Mouse (Mus musculus) right cerebral cortex, postnatal 25 days (tissue): ENCODE results near the gene Sh3gl1.

ENCODE experiments used
- DNase-seq: peaks from one replicate; pipeline ENCODE4 v3.0.0; 2022

The Sh3gl1 gene

DNA sequence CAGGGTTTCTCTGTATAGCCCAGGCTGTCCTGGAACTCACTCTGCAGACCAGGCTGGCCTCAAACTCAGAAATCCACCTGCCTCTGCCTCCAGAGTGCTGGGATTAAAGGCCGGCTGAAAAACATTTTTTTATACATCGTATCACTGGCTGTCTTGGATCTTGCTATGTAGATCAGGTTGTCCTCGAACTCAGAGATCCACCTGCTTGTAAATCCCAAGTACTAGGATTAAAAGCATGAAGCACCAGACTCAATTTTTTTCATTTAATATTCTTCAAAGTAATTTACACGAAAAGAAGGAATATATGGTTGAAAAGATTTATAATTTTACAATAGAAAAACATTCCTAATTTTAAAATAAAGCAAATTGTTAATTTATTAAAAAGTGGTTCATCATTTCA, 2.9 kb upstream of the Sh3gl1 start:
- DNase-seq, result no peak

DNA sequence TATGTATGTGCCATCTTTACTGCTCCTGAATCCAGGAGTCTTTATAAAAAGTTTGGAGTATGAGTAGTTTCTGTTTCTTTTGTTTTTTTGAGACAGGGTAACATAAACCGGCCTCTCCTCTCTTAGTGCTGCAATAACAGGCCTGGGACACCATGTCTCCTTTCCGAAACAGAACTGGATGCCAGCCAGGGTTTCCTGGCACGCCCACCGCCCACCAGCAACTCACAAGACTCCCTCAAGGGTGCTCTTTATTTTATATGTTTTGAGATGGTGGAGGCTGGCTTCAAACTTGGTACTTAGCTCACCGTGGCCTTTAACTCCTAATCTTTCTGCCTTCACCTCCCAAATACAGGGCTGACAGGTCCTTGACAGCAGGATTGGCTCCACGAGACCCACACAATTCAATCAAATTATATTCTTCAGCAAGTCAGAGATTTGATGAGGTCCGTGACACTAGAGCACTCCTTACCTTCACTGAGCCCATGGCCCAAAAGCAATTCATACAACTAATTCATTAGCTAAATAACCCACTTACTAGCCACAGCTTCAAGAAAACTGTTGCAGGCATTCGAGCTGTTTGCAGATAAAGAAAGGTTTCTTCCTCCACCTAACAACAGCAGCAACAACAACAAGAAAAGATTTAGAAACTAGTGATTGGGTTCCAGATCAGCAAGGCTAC, 2.3 kb upstream of the Sh3gl1 start:
- no peak for DNase-seq

DNA sequence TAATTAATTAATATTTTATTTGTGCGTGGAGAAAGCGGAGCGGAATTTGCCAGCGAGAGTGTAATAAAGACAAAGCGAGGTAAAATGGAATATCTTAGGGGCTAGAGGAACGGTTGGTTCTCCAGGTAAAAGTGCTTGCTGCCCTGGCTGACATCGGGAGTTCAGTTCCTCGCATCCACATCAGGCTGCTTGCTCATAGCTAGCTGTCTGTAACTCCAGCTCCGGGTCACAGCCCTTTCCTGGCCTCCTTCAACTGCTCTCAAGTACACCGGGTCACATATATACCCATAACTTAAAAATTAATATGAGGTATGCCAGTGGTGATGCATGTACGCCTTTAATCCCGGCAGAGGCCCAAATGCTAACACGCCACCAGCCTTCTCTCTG, 459 bp upstream of the Sh3gl1 start:
- DNase-seq, result no peak

DNA sequence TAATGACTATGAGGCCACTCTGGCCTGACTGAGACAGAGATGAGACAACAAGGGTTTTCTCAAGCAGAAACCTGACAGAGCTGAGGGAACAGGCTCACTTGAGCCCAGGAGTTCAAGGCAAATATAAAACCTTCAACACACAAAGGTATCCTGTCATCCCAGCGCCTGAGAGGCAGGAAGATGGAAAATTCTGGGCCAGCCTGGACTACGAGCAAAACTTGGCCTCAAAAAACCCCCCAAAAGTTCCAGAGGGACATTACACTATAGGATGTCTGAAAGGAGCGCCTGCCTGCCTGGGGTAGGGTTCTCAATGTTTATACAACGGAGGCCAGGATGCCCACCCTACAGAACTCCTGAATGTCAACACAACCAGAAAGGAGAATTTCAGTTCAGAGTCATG, 1.2 kb downstream of the Sh3gl1 start:
- no peak for DNase-seq

DNA sequence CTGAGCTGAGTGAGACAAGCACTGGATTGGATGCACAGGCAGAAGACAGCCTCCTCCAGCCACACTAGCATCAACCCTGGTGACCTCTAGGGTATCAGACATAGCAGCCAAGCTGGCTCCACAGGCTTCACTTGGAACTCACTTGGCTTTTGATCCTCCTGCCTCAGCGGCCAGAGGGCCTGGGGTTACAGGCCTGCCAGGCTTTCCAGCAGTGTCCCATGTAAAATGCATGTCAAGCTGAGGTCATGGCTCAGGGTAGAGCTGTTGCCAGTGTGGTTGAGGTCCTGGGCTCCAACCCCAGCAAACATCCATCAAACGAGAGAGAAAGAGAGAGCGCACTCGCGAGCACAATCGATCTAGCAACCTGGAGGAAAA, 1.7 kb downstream of the Sh3gl1 start:
- no peak for DNase-seq

DNA sequence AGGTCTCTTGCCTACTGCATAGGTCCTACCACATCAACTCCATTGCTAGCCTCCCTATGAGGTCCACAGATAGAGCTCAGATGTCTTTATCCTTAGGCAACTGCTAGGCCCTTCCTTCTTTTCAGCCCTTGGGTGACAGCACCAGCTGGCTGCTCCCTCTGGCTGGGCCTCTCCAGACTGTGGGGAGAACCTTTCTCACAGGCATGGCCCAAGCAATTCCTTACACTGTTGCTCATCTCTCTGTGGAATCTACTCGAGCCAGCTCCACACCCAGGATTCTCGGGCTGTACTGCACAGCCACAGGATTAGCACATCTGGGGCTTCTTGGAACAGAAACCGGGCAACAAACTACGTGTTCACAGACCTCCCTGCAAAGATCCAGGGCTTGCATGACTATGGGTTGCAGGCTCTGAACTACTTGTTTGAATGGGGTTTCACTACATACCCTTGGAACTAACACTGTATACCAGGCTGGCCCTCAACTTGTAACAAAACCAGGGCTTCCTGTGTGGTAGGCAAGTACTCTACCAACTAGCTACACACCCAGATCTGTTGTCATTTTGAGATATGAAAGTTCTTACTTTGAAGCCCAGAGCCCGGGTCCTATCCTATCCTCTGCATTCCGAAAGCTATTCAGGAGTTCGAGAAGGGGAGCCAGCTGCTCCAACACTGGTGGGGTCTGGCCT, 2.3 kb downstream of the Sh3gl1 start:
- DNase-seq, result no peak

DNA sequence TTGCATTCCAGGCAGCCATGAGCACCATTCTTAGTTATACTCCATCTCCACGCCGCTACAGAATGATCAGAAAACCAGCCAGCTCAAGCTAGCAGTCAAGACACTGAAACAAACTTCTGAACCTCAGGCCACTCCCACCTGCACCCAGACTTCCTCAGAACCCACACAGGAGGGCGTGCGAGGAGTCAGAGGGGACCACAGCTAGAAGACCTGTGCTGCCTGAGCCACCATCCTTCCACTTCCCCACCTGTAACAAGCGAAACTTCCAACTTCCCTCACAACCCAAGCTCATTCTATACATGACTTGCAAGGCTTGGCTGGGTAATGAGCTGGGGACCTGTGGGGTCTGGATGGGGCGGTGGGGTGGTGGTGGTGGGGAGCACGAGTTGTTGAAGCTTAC, 3.6 kb downstream of the Sh3gl1 start:
- DNase-seq, result no peak

DNA sequence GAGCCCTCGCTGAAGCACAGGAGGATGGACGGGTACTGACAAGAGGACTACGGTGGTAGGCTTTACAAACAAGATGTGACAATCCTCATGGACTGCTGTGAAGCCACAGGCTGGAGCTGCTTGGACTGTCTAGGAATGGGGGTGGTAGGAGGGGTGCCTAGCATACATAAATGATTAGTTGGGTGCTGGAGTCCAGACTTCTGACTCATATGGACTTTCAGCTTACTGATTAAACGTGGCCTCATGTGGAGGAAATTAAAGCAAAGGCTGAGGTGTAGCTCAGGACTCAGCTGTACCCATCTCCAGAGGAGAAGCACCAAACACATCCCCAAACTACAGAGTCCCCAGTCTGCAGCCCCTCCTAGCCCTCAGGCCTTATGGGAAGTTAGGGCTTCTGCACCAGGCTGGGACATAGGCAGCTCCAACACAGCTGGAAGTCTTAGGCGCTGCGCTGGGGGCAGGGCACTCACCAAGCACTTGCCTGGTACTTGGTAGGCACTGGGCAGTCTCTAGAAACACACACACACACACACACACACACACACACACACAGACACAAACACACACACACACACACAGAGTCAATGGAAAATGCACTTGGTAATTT, 4.2 kb downstream of the Sh3gl1 start:
- DNase-seq, result no peak

DNA sequence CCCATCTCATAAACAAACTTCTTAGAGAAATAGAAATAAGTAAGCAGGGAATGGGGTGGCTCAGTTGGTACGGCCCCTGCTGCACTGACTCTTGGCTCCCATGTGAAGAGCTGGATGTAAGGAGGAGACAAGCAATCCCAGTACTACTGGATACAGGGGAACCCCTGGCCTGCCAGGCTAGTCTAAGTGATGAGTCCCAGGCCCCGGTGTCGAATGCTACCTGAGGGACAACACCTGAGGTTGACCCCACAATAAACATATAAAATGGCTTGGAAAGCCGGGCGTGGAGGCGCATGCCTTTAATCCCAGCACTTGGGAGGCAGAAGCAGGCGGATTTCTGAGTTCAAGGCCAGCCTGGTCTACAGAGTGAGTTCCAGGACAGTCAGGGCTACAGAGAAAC, 5.0 kb downstream of the Sh3gl1 start:
- no peak for DNase-seq

DNA sequence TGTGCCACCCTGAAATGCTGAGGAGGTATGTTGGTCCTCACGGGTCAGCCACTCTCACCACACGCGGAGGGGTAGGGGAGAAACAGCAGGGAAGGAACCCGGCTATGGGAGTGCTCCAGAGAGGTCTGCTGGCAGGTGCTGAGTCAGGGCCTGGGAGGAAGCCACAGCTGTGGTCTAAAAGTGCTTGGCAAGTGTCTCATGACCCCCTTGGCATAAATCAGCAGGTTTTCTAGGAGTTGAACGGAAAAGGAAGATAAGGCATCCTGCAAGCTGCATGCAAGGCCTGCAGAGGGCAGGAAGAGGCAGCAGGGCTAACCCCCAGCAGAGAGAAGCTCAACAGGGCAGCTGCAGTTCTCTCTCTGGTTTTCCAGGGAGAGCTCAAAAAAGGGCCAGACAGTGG, 5.5 kb downstream of the Sh3gl1 start:
- no peak for DNase-seq

DNA sequence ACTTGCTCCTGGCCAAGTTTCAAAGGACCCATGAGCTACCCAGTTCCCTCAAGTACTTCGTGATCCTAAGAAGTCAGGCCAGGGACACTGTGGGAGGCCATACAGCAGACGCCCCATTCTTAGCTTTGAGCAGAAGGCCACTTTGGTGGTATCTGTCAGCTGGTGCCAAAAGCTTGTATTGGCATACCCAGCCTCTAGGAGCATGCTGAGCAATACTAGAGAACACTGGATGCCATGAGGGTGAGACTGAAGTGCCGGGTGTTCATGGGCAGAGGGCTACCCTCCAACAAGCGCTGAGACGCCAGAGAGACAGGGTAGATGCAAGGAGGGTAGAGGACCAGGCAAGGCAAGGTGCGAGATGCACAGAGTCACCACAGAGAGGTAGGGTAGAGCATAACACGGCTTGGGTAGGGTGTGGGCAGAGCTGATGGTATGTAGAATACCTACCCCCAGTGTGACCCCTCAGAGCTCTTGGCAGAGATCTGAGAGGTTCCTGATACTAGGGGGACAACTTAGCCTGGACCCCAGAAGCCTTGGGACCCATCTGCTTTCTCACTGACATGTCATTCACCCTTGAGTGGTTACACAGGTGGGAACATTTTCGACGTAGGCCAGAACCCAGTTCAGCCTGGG, 6.1 kb downstream of the Sh3gl1 start:
- no peak for DNase-seq

DNA sequence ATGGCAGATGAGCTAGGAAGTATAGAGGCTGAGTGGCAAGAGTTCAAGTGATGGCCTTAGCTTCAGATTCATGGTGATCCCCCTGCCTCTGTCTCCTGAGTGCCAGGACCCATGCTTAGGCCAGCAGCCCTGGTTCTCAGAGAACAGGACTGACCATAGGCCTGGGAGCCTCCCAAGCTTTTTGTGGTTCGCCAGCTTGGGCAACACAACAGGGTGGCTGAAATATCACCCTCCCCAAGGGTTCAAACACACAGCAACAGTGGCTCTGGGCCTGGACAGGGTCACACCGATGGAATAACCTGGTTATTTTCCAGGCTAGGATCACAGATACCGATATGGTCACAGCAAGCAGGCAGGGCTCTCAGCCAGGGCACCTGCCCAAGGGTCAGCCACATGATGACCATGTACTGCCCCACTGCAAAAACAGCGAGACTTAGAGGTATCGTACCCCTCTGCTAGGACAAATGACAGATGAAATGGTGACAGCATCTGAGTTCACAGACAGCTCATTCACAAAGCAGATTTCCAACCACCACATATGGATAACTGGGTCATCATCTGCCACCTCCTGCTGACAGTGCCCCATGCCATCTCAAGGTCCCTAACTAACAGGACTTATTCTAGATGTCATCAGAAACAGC, 8.5 kb downstream of the Sh3gl1 start:
- no peak for DNase-seq

DNA sequence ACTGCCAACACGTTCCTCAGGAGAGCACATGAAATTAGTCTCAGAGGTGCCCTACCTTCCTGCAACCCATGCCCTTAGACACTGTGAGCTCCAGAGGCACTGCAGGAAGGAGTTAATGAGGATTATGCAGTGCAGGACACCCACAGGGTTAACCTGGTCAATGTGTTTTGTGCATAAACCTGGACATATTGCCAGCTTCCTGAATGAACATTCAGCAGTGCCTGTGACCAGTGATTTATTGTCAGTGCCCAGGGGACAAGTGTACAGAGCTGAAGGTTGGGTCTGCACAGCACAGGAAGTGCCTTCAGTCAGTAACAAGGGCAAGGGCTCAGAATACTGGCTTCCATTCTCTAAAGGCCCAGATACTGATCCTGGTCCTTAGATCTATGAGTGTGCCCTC, 9.6 kb downstream of the Sh3gl1 start:
- DNase-seq, result no peak

DNA sequence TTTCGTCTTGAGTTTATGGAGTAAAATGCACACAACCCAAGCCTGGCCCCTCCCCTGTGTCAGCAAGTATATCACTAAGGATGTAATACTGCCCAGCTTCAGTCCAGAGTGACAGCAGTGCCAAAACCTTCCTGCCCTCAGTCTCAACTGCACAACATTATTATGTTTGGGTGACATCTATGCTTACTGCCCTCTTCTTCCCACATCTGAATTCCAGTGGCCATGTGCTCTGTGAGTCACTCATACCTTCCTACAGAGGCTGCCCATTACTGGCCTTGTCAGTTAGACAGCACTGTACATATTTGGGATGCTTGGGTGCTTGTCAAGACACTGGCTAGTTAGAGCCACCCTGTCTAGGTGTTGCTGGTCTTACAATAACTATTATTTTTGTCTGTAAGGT, 10.1 kb downstream of the Sh3gl1 start:
- no peak for DNase-seq

DNA sequence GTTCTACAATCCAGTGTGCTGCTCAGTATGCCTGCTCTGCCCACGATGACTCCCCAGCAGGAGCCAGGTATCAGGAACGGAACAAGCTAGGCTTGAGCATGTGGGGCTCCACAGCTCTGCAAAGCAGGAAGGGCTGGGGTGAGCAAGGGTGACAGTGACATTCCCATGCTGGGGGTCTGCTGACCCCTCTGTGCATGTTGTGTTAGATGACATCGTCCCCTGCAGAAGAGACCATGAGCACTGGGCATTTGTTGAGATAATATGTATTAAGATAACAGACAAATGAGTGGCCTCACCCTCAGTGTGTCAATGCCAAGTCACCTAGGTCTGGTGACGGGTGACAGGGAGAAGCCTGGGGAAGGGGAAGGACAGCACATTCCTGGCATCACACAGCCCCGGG, 11.5 kb downstream of the Sh3gl1 start:
- no peak for DNase-seq

DNA sequence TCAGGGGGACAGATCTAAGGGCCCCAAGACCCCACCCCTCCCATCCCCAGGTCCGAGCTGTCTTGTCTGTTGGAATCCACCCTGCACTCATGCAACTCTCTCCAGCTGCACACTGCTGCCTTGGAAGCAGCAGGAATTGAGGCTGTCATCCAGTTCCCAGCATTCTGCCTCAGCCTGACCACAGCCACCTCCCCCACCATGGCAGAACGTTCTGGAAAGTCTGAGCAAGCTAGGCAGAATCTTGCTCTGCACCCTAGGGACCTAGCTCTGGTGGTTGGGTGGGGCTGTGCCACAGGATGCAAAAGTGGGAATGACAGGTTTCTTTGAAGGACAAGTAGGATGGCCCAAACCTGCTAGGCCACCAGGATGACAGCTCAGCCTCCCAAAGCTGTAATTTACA, 12.0 kb downstream of the Sh3gl1 start:
- no peak for DNase-seq

DNA sequence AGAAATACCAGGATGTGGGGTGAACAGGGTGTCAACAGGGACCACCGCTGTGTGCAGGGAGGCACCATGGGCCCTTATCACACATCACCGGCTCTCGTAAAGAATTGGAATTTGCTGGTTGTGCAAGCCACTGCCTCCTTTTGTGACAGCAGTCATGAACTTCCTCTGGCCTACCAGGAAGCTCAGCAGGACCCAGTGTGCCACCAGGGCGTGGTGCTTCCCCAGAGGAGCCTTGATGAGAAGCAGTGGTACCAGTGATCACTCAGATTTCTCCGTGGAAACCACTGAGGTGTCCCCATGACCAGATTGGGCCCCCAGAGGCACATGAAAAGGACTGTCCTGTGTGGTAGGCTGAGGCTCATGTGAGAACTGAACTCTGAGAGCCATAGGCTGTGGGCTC, 13.0 kb downstream of the Sh3gl1 start:
- no peak for DNase-seq

DNA sequence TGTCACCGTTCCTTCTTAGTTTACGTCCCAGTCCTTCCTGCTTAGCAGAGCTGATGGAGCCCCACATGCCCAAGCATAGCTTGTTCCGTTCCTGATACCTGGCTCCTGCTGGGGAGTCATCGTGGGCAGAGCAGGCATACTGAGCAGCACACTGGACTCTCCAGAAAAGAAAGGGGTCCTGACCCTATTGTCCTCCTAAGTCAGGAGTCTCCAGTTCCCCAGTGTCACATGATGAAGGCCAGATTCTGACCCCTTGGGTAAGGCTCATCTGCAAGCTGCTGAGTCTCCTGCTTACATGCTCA, 13.5 kb downstream of the Sh3gl1 start:
- no peak for DNase-seq

DNA sequence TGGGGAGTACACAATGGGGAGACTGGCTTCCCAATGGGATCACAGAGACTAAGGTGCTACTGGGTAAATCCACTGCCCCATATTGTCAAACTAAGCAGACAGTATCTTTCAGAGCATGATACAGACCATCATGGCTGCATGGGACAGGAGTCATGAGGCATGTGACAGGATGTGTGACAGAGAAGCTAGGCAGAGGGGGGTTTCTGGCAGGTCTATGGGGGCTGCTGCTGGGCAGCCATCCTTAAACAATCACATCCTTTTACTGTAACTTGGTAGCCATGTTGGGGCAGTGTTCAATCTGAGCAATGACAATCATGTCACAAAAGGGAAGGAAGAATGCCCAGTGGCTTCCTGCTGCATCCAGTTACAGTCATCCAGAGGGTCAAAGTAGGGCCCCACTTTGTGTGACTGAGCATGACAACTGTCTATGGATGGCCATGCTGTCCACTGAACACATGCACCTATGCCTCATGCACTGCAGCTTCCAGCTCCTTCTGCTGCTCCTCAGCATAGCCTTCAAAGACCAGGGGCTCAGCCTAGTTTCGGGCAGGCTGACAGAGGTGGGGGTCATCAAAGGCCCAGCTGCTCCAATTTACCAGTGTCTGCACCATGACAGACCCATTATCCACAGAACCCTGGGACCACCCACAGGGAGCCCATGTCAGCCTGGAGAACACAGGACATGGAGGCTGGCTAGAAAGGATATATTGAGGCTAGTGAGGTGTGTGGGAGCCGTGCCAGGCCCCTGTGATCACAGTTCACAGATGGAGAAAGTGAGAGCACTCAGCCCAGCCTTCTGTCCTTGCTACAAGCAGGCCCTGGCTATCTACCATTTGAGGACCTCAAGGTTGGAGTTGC, 14.1 kb downstream of the Sh3gl1 start:
- DNase-seq, result no peak

DNA sequence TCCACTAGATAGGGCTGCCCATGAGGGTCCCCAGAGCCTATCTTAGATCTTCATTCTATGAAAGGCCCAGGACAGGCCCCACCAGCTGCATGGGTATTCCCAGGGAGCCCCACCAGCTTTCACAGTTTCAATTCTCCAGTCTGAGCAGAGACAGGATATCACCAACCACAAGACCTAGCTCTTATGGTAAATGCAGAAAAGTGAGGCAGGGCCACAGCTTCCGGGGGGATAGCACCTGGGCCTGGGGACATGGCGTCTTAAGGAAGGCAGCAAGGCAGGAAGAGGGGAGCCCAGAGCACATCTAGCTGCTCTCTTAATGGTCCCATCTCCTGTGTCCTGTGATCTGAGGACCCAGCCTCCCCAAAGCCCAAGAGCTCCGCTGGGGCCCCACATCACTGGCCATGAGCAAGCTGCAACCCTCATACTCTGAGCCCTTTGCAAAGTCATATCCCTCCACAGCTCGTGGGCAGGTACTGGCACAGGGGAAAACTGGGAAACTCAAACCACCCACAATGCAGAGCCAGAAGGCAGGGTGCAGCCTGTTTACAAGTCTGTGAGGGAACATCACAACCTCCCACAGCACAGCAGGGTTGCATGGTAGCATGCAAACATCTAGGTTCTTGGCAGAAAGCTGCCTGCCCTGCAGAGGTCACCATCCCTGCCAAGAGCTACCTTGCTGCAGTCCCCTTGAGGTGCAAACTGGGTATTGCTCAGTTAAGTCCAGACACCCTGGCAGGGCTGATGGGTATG, 15.1 kb downstream of the Sh3gl1 start:
- peak; percentile 76 for DNase-seq

DNA sequence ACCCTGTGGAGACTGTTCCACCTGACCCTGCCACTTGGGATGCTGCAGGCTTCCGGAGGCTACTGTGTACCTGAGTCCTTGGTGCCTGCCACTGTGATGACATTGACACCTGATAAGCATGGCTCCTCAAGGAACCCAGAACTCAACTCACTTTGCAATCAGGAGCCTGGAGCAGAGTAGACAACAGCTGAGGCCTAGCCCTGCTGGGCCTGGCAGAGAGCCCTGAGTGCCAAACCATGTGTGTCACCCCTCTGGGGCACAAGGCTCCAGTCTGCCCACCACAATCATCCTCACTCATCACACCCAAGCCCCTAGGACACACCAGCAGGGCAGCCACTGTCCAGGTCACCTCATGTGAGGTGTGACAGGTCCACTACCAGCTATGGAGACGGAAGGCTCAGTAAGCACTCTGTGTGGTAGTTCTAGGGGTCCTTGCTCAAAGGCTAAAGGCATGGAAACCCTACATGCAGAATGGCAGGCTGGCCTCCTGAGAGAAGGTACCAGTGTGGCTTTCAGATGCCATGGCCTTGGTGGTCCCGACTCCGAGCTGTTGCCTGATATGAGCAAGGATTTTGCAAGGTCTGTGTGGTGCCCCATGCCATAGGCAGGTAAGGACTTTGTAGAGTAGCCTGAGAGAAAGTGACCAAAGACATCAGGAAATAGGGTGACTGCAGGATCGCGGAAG, 15.9 kb downstream of the Sh3gl1 start:
- DNase-seq, result peak; percentile 5
